Mouse (Mus musculus) thymus, postnatal 14 days (tissue): Measurements from ENCODE around the gene Myom1.

Experiments used
- DNase-seq: peaks from one replicate; pipeline ENCODE4 v3.0.0; 2021

The Myom1 gene

GRCm38 (mm10) chr17:71110753-71111265 is 108.4 kb downstream of the Myom1 start:
- DNase-seq = no peak

- no peak for DNase-seq
Observed at GRCm38 (mm10) chr17:71112689-71113088, 110.3 kb downstream of the Myom1 start.

DNA sequence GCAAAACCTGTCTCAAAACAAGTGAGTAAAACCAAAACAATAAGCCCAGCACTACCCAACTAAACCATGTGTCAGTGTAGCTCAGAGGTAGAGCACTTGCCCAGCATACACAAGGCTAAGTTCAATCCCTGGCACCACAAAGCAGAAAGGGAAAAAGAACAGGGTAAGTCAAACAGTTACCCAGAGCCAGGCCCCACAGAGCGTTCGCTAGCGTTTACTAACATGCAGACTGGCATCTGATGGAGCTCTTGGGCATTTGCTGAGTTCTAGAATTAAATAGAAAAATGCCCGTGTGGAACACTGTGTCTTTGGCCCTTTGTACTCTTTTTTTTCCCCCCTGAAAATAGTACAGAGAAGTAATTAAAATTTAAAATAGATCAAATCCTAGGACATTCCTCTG is 111.8 kb downstream of the Myom1 start:
- no peak for DNase-seq

GRCm38 (mm10) chr17:71117956-71118355 is 115.5 kb downstream of the Myom1 start:
- DNase-seq = no peak

DNA sequence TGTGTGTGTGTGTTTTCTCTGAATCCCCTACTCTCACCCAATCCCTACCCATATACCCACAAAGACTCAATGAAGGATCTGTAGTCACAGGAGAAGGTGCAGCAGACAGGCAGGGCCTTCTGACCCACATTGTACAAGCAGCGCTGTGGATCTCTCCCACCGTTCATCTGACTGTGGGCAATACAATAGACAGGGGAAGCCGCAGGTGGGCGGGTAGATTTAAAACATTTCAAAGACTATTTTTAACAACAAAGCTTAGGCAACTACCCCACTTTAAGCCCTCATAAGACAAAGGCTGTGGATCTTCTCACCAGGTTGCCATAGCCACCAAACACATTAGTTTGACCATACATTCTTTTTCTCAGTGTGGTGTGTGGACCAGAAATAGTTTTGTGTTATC is 116.2 kb downstream of the Myom1 start:
- DNase-seq = peak; percentile 52

- no peak for DNase-seq
Observed at GRCm38 (mm10) chr17:71120626-71121025, 118.2 kb downstream of the Myom1 start.

- no peak for DNase-seq
Observed at GRCm38 (mm10) chr17:71124061-71124670, 121.7 kb downstream of the Myom1 start.

DNA sequence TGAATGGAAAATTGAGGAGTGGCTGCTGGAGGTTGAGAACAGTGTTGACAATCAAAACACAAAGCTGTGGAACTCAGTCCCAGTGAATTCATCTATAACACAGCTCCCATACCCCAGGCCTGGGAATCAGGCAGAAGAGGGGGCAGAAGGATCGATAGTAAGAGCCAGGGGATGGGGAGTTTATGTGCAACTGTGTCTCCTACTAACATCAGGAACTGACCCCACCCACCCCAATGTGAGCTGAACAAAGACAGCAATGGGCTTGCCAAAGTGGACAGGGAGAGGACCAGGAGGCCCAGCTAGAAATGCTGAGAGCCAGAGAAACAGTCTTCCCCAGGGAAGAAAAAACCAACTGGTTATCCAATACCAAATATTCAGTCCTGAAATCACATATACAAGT is 122.2 kb downstream of the Myom1 start:
- no peak for DNase-seq

- DNase-seq = no peak
Observed at GRCm38 (mm10) chr17:71125519-71125918, 123.1 kb downstream of the Myom1 start.

DNA sequence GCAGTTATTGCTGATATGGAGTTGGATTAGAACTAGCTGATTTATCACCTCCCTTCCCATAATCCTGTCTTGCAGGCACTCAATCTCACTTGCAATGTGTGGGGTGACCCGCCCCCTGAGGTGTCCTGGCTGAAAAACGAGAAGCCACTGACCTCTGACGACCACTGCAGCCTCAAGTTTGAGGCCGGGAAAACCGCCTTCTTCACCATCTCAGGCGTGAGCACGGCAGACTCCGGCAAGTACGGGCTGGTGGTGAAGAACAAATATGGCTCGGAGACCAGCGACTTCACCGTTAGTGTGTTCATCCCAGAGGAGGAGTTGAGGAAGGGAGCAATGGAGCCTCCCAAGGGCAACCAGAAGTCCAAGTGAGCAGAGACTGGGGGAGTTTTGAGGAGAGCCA is 123.6 kb downstream of the Myom1 start:
- no peak for DNase-seq

DNA sequence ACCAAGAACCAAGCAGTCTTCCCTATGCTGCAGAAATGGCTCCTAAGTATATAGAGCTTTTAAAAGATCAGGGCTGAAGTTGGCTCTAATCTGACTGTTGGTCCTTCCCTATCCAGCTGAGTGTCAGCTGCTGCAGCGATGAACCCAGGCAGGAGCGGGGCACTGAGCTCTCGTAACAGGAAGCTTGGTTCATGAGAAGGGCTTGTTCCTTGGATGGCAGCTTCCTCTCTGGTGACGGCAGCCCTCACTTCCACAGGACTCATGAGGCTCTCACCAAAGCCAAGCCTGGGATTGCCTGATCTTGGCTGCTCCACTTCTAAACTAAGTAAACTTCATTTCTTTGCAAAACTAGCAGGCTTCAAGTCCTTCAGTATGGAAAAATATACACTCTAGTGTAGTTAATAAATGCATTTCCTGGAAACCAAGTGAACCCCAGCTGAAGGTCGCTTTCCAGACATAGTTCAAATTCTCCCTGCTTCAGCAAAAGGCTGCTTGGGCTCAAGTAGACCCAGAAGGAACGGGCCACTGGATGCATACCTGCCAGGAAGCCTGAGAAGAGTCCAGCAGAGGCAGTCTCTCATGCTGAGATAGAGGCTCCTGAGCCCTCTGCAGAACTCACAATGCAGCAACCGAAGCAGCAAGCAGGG is 125.2 kb downstream of the Myom1 start:
- DNase-seq = no peak

DNA sequence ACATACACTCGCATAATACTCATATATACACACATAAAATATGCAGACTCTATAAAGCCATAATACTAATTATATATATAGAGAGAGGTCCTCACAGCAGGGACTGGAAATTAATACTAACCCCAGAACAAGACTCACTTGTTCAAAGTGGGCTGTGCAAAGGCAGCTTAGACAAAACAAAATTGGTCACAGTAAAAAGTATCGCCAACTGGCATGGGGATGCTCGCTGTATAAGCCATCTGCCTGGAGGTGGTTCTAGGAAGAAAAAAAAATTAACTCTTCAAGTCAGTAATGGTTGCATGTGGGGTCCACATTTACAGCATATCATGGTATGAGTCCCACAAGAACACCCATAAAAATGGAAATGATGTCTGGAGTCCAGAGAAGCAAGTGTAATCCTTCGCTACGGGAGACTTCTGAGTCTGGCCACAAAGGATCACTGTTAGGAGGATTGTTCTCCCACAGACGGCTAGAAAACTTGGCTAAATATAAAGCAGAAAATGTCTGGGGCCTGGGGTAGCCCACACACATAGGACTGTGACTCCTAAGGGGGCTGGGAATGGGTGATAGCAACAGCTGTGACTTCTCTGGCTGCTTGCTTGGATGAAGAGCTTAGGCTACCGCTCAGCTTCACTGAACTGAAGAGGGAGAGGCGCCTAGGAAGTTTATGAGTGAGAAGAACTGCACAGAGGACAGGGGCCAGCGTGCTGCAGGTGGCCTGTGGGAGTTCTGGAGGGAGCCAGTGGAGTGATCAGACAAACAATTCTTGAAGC is 127.2 kb downstream of the Myom1 start:
- no peak for DNase-seq

DNA sequence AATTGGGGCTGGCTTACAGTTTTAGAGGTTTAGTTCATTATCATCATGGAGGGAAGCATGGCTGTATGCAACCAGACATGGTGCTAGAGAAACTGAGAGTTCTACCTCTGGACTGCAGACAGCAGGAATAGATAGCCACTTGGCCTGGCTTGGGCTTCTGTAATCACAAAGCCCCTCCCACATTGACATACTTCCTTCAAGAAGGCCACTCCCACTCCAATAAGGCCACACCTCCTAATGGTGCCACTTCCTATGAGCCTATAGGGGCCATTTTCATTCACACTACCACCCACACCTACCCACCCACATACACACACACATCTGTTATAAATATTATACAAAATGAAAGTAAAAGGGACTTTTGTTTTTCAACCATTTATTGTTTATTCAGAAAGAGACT is 129.8 kb downstream of the Myom1 start:
- no peak for DNase-seq

- no peak for DNase-seq
Observed at GRCm38 (mm10) chr17:71132856-71133439, 130.5 kb downstream of the Myom1 start.

DNA sequence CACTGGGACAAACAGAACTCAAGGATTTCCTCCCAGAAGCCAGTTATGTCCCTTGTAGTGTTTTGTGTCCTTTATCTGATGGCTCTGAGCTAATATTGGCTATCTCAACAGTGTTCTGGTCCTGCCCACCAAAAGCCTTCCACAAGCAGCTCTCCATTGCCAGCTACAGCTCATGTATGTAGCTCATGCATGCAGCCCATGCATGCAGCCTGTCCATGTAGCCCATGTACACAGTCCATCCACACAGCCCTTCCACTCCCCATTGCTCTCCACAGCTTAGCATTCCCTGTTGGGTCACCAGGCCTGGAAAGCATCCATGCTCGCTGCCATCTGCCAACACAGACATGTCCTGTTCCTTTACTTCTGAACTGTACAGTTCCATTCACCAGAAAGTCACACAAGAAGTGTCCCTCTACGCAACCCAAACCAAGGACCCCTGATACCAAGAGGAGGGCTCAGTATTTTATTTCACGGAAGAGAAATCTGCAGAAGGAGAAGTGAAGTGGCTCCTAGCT is 132.1 kb downstream of the Myom1 start:
- no peak for DNase-seq

- no peak for DNase-seq
Observed at GRCm38 (mm10) chr17:71135108-71135507, 132.7 kb downstream of the Myom1 start.

DNA sequence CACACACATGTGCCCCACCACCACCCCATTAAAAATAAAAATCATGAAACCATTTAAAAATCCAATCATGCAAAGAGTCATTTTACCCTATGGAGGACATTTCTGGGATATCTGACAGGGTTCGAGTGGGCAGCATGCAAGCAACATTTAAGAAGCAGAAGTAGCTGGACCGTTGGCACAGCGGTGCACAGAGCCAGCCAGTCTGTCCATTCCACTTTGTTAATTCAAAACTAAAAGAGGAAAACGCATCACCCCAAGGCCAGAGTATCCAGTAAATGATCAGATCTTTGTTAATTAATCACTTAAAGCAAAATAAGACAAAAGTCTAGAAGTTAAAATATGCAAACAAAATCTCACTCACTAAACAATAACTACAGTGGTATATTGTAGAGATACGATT is 133.4 kb downstream of the Myom1 start:
- DNase-seq = no peak

DNA sequence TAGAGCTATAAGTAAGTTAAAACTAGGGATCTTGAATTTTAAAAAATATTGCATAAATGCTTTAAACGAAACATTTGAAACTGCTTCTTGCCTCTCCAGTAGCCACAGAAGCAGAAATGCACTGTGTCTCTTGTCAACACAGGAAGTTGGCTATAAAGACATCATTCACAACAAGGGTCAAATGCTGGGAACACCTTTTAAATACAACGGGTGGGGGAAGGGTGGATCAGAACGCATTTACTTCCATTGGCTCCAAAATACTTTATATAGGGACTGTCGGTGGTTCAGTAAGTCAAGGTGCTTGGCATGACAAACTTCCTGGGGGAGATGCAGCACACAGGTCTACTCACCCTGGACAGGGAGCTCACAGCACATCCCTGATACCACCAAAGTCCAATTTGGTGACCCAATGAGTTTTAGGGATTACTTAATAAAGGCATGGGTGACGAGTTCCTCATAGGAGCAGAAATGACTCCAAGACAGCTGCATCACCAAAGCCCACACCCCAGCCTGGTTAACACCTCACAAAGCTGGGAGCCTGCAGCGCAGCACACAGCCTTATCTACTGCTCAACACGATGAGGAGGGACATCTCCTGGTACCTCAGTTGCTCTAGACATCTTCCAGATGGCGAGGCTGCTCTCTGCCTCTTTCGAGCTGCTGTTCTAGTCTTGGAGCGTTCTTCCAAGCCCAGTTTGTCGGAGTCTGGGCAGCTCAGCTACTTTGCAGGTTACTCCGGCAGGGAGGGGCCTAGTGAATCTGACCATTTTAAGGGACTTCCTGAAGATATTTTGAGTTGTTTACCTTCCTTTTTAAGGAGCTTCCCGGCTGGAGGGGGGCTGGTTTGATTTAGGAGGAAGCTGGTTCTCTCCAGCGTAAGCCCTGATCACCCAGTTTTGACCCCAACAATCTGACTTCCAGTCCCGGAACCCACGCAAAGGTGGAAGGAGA is 134.2 kb downstream of the Myom1 start:
- no peak for DNase-seq

DNA sequence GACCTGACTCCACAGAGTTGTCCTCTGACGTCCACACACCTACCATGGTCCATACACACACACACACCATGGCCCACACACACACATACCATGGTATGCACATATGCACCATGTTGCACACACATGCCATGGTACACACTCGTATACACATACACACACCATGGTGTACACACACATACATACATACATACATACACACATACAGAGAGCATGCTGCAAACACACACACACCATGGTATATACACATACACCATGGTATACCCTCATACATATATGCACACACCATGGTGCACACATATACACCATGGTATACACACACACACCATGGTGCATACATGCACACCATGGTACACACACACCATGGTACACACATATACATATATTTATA is 134.9 kb downstream of the Myom1 start:
- DNase-seq = no peak

- DNase-seq = no peak
Observed at GRCm38 (mm10) chr17:71142068-71142467, 139.6 kb downstream of the Myom1 start.

DNA sequence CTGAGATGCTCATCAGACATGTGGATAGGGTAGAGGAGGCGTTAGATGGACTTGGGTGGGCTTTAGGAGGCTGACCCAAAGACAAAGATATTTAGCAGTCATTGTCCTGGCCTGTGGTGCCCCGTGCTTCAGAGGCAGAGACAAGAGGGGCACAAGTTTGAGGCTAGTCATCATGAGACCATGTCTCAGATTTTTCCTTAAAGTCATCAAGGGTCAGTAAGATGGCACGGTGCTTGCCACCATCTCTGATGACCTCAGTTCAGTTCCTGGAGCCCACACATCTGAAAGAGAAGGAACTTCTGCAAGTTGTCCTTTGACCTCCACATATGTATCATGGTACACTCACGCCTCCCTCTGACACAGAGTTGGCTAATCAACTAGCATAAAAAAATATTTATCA is 140.7 kb downstream of the Myom1 start:
- no peak for DNase-seq
